Mouse (Mus musculus) spleen, adult 2 months (tissue): ENCODE data around the gene Swi5.
A peak's percentile ranks its signal among the peaks of the same experiment; 100 is the strongest.

Experiments used
- CTCF ChIP-seq: fragments of 200-500 bp; IDR thresholded peaks from 2 replicates; pipeline ENCODE4 v1.5.1; 2011; ENCODE audit warnings: mild to moderate bottlenecking, inconsistent platforms; ENCODE audit not compliant: insufficient read depth, insufficient read length, insufficient replicate concordance; ENCODE audit errors: extremely low read depth
- POLR2A ChIP-seq: fragments of 200-500 bp; IDR thresholded peaks from 2 replicates; pipeline ENCODE4 v1.6.1; 2011; ENCODE audit warnings: low read depth, low read length, inconsistent platforms

- TF ChIP-seq CTCF (no peak), POLR2A (peak; percentile 84)
These were observed at the start of gene Swi5 for GRCm38 (mm10) chr2:32287923-32288367.
